In the genomic region with DNA sequence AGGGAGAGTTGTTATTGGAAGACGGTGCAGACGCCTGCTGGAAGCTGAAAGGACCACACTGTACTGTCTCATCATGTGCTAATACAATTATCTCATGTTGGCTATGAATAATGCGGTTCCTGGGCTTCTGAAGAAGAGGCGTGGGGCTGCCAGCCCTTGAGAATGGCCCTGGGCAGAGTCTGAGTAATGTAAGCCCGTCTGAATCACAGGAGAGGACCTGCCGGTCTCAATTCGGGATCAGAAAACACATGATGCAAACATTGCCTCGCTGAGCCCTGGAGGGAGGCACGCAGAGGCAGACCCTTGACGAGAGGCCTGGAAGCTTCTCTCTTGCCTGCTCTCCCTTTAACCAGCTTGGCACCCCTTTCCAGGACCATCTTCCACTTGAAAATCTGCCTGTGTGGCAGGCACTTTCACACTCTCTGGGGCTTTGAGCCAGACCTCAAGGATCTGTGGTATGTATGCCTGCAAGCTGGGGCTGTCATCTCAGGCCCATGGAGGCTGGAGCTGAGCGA, we compare ENCODE assay signal across 8 mouse cellular contexts. TPM values are rescaled to one million over a fixed set of nuclear protein-coding genes. Genes with fewer than 3 reads are reported as not detected.
DNase-seq lines count a peak whose midpoint lies in the region; ATAC-seq and TF ChIP-seq lines count a peak whose summit lies in the region.

No protein-coding gene starts in this region.

- peaks cover 6% of the 10 kb centered on the region; the same call in 1 of the 2 replicates for H3K4me1 ChIP-seq in forebrain, embryonic 14.5 days (ENCODE audit: control insufficient read depth, insufficient read depth, low read length)
- H3K4me1 ChIP-seq in forebrain, embryonic 11.5 days (replicated peaks; ENCODE audit: control insufficient read depth, insufficient read depth, low read length), result 0 out of 2 replicates have a peak, but pooled peaks cover 2% of the 10 kb centered on the region
- peaks cover 28% of the 10 kb centered on the region for H3K4me1 ChIP-seq in intestine, embryonic 14.5 days (replicated peaks; ENCODE audit: control insufficient read depth, insufficient read depth, low read length)
- peaks cover 5% of the 10 kb centered on the region for H3K4me1 ChIP-seq in stomach, postnatal 0 days (replicated peaks; ENCODE audit: control insufficient read depth, insufficient read depth)

- H3K27ac ChIP-seq in forebrain, embryonic 14.5 days (ENCODE audit: low read depth, low read length), result 0 out of 2 replicates have a peak overlapping the region, but pooled peaks have one; percentile 31
- H3K27ac ChIP-seq in forebrain, embryonic 11.5 days (ENCODE audit: low read depth, low read length), result no peak overlapping the region
- H3K27ac ChIP-seq in intestine, embryonic 14.5 days (ENCODE audit: low read depth), result peak overlapping the region; percentile 62
- peak overlapping the region; percentile 85 for H3K27ac ChIP-seq in stomach, postnatal 0 days (replicated peaks)

- H3K36me3 ChIP-seq in forebrain, embryonic 14.5 days (ENCODE audit: control insufficient read depth, insufficient read depth, low read length), result no peaks in the 10 kb centered on the region
- H3K36me3 ChIP-seq in forebrain, embryonic 11.5 days (ENCODE audit: control insufficient read depth, insufficient read depth, low read length), result no peaks in the 10 kb centered on the region
- no peaks in the 10 kb centered on the region for H3K36me3 ChIP-seq in intestine, embryonic 14.5 days (ENCODE audit: control insufficient read depth, insufficient read depth, low read length)
- H3K36me3 ChIP-seq in stomach, postnatal 0 days (ENCODE audit: control insufficient read depth, insufficient read depth, low read length), result no peaks in the 10 kb centered on the region

- no peak overlapping the region for H3K9ac ChIP-seq in forebrain, embryonic 14.5 days (ENCODE audit: low read length)
- H3K9ac ChIP-seq in forebrain, embryonic 11.5 days (ENCODE audit: low read length), result no peak overlapping the region
- no peak overlapping the region for H3K9ac ChIP-seq in intestine, embryonic 14.5 days (ENCODE audit: low read length)
- H3K9ac ChIP-seq in stomach, postnatal 0 days (ENCODE audit: low read length), result no peak overlapping the region

- 0 out of 2 replicates have a peak, but pooled peaks have one; percentile 3 for TF ChIP-seq CTCF in stomach, postnatal 0 days (IDR thresholded peaks at IDR 0.05; ENCODE audit: low read depth)

- no peak overlapping the region for H3K4me2 ChIP-seq in forebrain, embryonic 14.5 days (ENCODE audit: low read length)
- H3K4me2 ChIP-seq in forebrain, embryonic 11.5 days (ENCODE audit: low read depth, low read length, severe bottlenecking), result no peak overlapping the region
- H3K4me2 ChIP-seq in intestine, embryonic 14.5 days (ENCODE audit: low read length), result no peak overlapping the region
- H3K4me2 ChIP-seq in stomach, postnatal 0 days (replicated peaks; ENCODE audit: low read depth), result no peak overlapping the region

- ATAC-seq in forebrain, embryonic 14.5 days, result peak; percentile 44; the same call in 1 of the 2 replicates
- ATAC-seq in forebrain, embryonic 11.5 days (replicated peaks; ENCODE audit: low FRiP score), result no peak
- ATAC-seq in intestine, embryonic 14.5 days (replicated peaks; ENCODE audit: low FRiP score, low TSS enrichment, low read depth), result peak; percentile 37; the same call in 1 of the 2 replicates
- no peak for ATAC-seq in stomach, postnatal 0 days (ENCODE audit: low FRiP score, low TSS enrichment)

- H3K4me3 ChIP-seq in forebrain, embryonic 14.5 days (ENCODE audit: low read depth, low read length), result no peak overlapping the region
- no peak overlapping the region for H3K4me3 ChIP-seq in forebrain, embryonic 11.5 days (ENCODE audit: low read depth, low read length)
- H3K4me3 ChIP-seq in intestine, embryonic 14.5 days (ENCODE audit: low read depth, low read length), result no peak overlapping the region
- no peak overlapping the region for H3K4me3 ChIP-seq in stomach, postnatal 0 days (ENCODE audit: low read depth, low read length)

- no peaks in the 10 kb centered on the region for H3K27me3 ChIP-seq in forebrain, embryonic 14.5 days (replicated peaks; ENCODE audit: control insufficient read depth, insufficient read depth, low read length)
- no peaks in the 10 kb centered on the region for H3K27me3 ChIP-seq in forebrain, embryonic 11.5 days (ENCODE audit: control insufficient read depth, insufficient read depth, low read length)
- no peaks in the 10 kb centered on the region for H3K27me3 ChIP-seq in intestine, embryonic 14.5 days (replicated peaks; ENCODE audit: control insufficient read depth, insufficient read depth, low read length)
- H3K27me3 ChIP-seq in stomach, postnatal 0 days (ENCODE audit: control insufficient read depth, insufficient read depth, low read length), result no peaks in the 10 kb centered on the region

- 75% methylated on average over 11 of the region's 11 CpGs for WGBS in forebrain, embryonic 14.5 days
- WGBS in forebrain, embryonic 11.5 days, result 84% methylated on average over 11 of the region's 11 CpGs
- WGBS in intestine, embryonic 14.5 days, result 69% methylated on average over 11 of the region's 11 CpGs
- WGBS in stomach, postnatal 0 days, result 61% methylated on average over 11 of the region's 11 CpGs

- TF ChIP-seq EP300 in stomach, postnatal 0 days (optimal IDR thresholded peaks at IDR 0.05), result no peak

- DNase-seq in forebrain, embryonic 14.5 days (ENCODE audit: low spot score), result peak; percentile 56
- no peak for DNase-seq in forebrain, embryonic 11.5 days (ENCODE audit: low spot score)
- peak; percentile 50 for DNase-seq in ovary, adult 18-20 months (ENCODE audit: low spot score)
- no peak for DNase-seq in ovary, postnatal 10 days (ENCODE audit: low spot score)
- peak; percentile 63 for DNase-seq in intestine, embryonic 14.5 days (ENCODE audit: low spot score)
- DNase-seq in stomach, postnatal 0 days (ENCODE audit: low spot score), result no peak
- DNase-seq in embryo, embryonic 10.5 days (ENCODE audit: low spot score), result no peak
- DNase-seq in urinary bladder, postnatal 14 days (ENCODE audit: low spot score), result no peak

- no peaks in the 10 kb centered on the region for H3K9me3 ChIP-seq in forebrain, embryonic 14.5 days (replicated peaks; ENCODE audit: control insufficient read depth, low read length)
- H3K9me3 ChIP-seq in forebrain, embryonic 11.5 days (ENCODE audit: control insufficient read depth, low read length), result no peaks in the 10 kb centered on the region
- no peaks in the 10 kb centered on the region for H3K9me3 ChIP-seq in intestine, embryonic 14.5 days (ENCODE audit: control insufficient read depth, low read length)
- H3K9me3 ChIP-seq in stomach, postnatal 0 days (ENCODE audit: control insufficient read depth, low read length), result no peaks in the 10 kb centered on the region

RNA-seq across cellular contexts. Expression of a gene that starts 48.3 kb away (rescaled TPM):
- polyA plus RNA-seq in forebrain, embryonic 14.5 days (2014; fragmentation: Nextera tagmentation; extraction: Ambion mirVana), result 1.5 and 2.1 TPM in 2 replicates
- polyA plus RNA-seq in forebrain, embryonic 11.5 days (2014; fragmentation: Nextera tagmentation; extraction: Ambion mirVana), result 3.1 and 3.7 TPM in 2 replicates
- polyA plus RNA-seq in intestine, embryonic 14.5 days (2014; fragmentation: Nextera tagmentation; extraction: Ambion mirVana), result 6.3 TPM in 2 replicates
- 1.1 and 1.2 TPM in 2 replicates for polyA plus RNA-seq in stomach, postnatal 0 days (2015; fragmentation: Nextera tagmentation; extraction: Ambion mirVana)

Comparison
In these comparisons a context has a peak if more than half of its experiments do, and no peak if none do; other contexts are left out.
1. ATAC-seq: peak in forebrain, embryonic 14.5 days (single experiment) and intestine, embryonic 14.5 days (single experiment); none in forebrain, embryonic 11.5 days (single experiment) and stomach, postnatal 0 days (single experiment).
2. DNase-seq: peak in forebrain, embryonic 14.5 days (single experiment), ovary, adult 18-20 months (single experiment) and intestine, embryonic 14.5 days (single experiment); none in forebrain, embryonic 11.5 days (single experiment), ovary, postnatal 10 days (single experiment), stomach, postnatal 0 days (single experiment), embryo, embryonic 10.5 days (single experiment) and urinary bladder, postnatal 14 days (single experiment).